ENCODE assay signal across 9 mouse cellular contexts in the genomic region with DNA sequence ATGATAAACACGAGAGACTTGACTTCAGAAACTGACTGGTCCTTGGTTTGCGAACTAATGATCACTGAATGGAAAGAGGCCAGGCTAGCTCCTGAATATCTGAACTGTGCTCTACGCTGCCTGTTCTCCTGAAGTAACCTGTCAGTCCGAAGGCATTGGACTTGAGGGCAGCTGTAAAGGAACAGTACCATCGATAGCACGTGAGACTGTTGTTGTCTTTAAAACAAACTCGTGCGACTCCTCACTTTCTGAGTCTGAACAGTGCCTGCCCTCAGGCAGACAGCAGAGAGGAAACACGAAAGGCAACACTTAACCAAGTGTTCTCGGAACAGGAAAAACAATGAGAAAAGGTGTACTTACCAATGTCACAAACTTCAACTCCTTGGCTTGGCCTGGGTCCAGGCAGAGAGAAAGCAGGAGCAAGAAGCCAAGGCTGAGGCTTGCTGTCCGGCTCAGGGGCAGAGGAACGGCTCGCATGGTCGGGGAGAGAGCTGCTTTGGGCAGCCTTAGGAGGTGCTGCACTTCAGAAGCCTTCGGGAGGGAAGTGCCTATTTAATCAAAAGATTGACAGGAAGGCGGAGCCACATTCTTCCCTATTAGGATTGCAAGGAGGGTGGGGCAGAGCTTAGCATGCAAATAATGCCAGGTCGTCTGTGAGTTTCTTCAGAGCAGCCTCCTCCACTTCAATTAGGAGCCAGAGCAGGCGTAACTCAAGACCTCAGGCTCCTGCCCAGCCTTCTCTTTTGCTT. TPM values are rescaled to one million over a fixed set of nuclear protein-coding genes. Genes with fewer than 3 reads are reported as not detected.
DNase-seq lines count a peak whose midpoint lies in the region; ATAC-seq and TF ChIP-seq lines count a peak whose summit lies in the region.
"Had no signal": no experiment of that assay in that cellular context is flagged by ENCODE, and none has a peak within 500 bp of the region (broad histone marks: within the 10 kb centered on the region; RNA-seq: fewer than 3 reads in every experiment).

Gene Acpp (minus strand): TSS at position 566 of the 749 bp plus-strand sequence.

- H3K9ac ChIP-seq in embryonic facial prominence, embryonic 11.5 days (replicated peaks; ENCODE audit: low read length) = no peak within 1 kb of the TSS; the same call in 1 of the 2 replicates
- no peak within 1 kb of the TSS; the same call in 1 of the 2 replicates for H3K9ac ChIP-seq in hindbrain, embryonic 12.5 days
- H3K9ac ChIP-seq in limb, embryonic 14.5 days (ENCODE audit: low read depth, low read length, severe bottlenecking) = 0 out of 2 replicates have a peak within 1 kb of the TSS, but pooled peaks have one; percentile 4
- no peak within 1 kb of the TSS; the same call in 1 of the 2 replicates for H3K9ac ChIP-seq in midbrain, embryonic 14.5 days (replicated peaks; ENCODE audit: low read length)
- H3K9ac ChIP-seq in stomach, embryonic 14.5 days (replicated peaks; ENCODE audit: low read depth, low read length) = no peak within 1 kb of the TSS

- TF ChIP-seq POLR2A in limb, embryonic 14.5 days (IDR thresholded peaks at IDR 0.05; ENCODE audit: borderline replicate concordance, extremely low read depth, insufficient read depth, insufficient read length) = no peak
- no peak for TF ChIP-seq POLR2A in cerebellum, adult 2 months (IDR thresholded peaks at IDR 0.05; ENCODE audit: borderline replicate concordance, insufficient read depth, low read length)

- WGBS in embryonic facial prominence, embryonic 11.5 days = 17% methylated on average over 18 of the region's 18 CpGs
- WGBS in hindbrain, embryonic 12.5 days = 26% methylated on average over 18 of the region's 18 CpGs
- WGBS in limb, embryonic 14.5 days = 18% methylated on average over 18 of the region's 18 CpGs
- 24% methylated on average over 18 of the region's 18 CpGs for WGBS in midbrain, embryonic 14.5 days
- 17% methylated on average over 18 of the region's 18 CpGs for WGBS in stomach, embryonic 14.5 days
- 24% methylated on average over 18 of the region's 18 CpGs for WGBS in cerebellum, adult 2 months

- no peaks in the 10 kb centered on the region for H3K36me3 ChIP-seq in embryonic facial prominence, embryonic 11.5 days (replicated peaks; ENCODE audit: control insufficient read depth, insufficient read depth, low read depth, low read length)
- H3K36me3 ChIP-seq in hindbrain, embryonic 12.5 days = no peaks in the 10 kb centered on the region
- no peaks in the 10 kb centered on the region for H3K36me3 ChIP-seq in limb, embryonic 14.5 days (ENCODE audit: control insufficient read depth, insufficient read depth, low read length)
- no peaks in the 10 kb centered on the region for H3K36me3 ChIP-seq in midbrain, embryonic 14.5 days (ENCODE audit: control insufficient read depth, insufficient read depth, low read length)
- no peaks in the 10 kb centered on the region for H3K36me3 ChIP-seq in stomach, embryonic 14.5 days (ENCODE audit: control insufficient read depth, insufficient read depth, low read length)

- no peaks in the 10 kb centered on the region for H3K27me3 ChIP-seq in embryonic facial prominence, embryonic 11.5 days (ENCODE audit: control insufficient read depth, insufficient read depth, low read length)
- 0 out of 2 replicates have a peak, but pooled peaks cover 2% of the 10 kb centered on the region for H3K27me3 ChIP-seq in hindbrain, embryonic 12.5 days
- H3K27me3 ChIP-seq in limb, embryonic 14.5 days (ENCODE audit: control insufficient read depth, insufficient read depth, low read length) = no peaks in the 10 kb centered on the region
- no peaks in the 10 kb centered on the region for H3K27me3 ChIP-seq in midbrain, embryonic 14.5 days (ENCODE audit: control insufficient read depth, insufficient read depth, low read length)
- H3K27me3 ChIP-seq in stomach, embryonic 14.5 days (ENCODE audit: control insufficient read depth, insufficient read depth, low read length) = no peaks in the 10 kb centered on the region
- no peaks in the 10 kb centered on the region for H3K27me3 ChIP-seq in cerebellum, adult 2 months (ENCODE audit: control insufficient read depth, insufficient read depth, low read length)
- H3K27me3 ChIP-seq: Patski had no signal

- no peaks in the 10 kb centered on the region for H3K9me3 ChIP-seq in embryonic facial prominence, embryonic 11.5 days (replicated peaks; ENCODE audit: control insufficient read depth, low read length)
- H3K9me3 ChIP-seq in hindbrain, embryonic 12.5 days (replicated peaks) = no peaks in the 10 kb centered on the region
- H3K9me3 ChIP-seq in limb, embryonic 14.5 days (ENCODE audit: control insufficient read depth, low read length) = no peaks in the 10 kb centered on the region
- H3K9me3 ChIP-seq in midbrain, embryonic 14.5 days (ENCODE audit: control insufficient read depth, low read length) = no peaks in the 10 kb centered on the region
- H3K9me3 ChIP-seq in stomach, embryonic 14.5 days (ENCODE audit: control insufficient read depth, low read depth, low read length) = no peaks in the 10 kb centered on the region

- no peak for TF ChIP-seq CTCF in cerebellum, adult 2 months (IDR thresholded peaks at IDR 0.05; ENCODE audit: borderline replicate concordance, insufficient read depth, low read depth, low read length)

- ATAC-seq in embryonic facial prominence, embryonic 11.5 days (replicated peaks; ENCODE audit: insufficient number of reproducible peaks, low FRiP score, low TSS enrichment, low read depth) = peak; percentile 59; the same call in 1 of the 2 replicates
- ATAC-seq in hindbrain, embryonic 12.5 days (ENCODE audit: low FRiP score) = no peak
- ATAC-seq in limb, embryonic 14.5 days (ENCODE audit: low FRiP score, low read depth) = no peak
- no peak for ATAC-seq in midbrain, embryonic 14.5 days (ENCODE audit: low FRiP score, low TSS enrichment)
- peak; percentile 65; the same call in 1 of the 2 replicates for ATAC-seq in stomach, embryonic 14.5 days (ENCODE audit: insufficient number of reproducible peaks, insufficient read depth, low FRiP score, low read depth)
- ATAC-seq: Patski had no signal

- H3K4me3 ChIP-seq in embryonic facial prominence, embryonic 11.5 days (ENCODE audit: low read depth, low read length) = no peak within 1 kb of the TSS
- no peak within 1 kb of the TSS; the same call in 1 of the 2 replicates for H3K4me3 ChIP-seq in hindbrain, embryonic 12.5 days
- peak within 1 kb of the TSS; percentile 22 for H3K4me3 ChIP-seq in limb, embryonic 14.5 days (replicated peaks; ENCODE audit: low read length)
- H3K4me3 ChIP-seq in midbrain, embryonic 14.5 days (replicated peaks; ENCODE audit: low read depth, low read length) = peak within 1 kb of the TSS; percentile 7; the same call in 1 of the 2 replicates
- peak within 1 kb of the TSS; percentile 9; the same call in 1 of the 2 replicates for H3K4me3 ChIP-seq in stomach, embryonic 14.5 days (ENCODE audit: low read depth, low read length)
- H3K4me3 ChIP-seq in cerebellum, adult 2 months (replicated peaks; ENCODE audit: insufficient read depth, low read depth, low read length) = no peak within 1 kb of the TSS

- H3K4me1 ChIP-seq in embryonic facial prominence, embryonic 11.5 days (ENCODE audit: control insufficient read depth, insufficient read depth, low read length) = no peaks in the 10 kb centered on the region
- peaks cover 7% of the 10 kb centered on the region for H3K4me1 ChIP-seq in hindbrain, embryonic 12.5 days
- peaks cover 2% of the 10 kb centered on the region; the same call in 1 of the 2 replicates for H3K4me1 ChIP-seq in limb, embryonic 14.5 days (ENCODE audit: control insufficient read depth, insufficient read depth, low read length)
- peaks cover 4% of the 10 kb centered on the region; the same call in 1 of the 2 replicates for H3K4me1 ChIP-seq in midbrain, embryonic 14.5 days (ENCODE audit: control insufficient read depth, insufficient read depth, low read length)
- H3K4me1 ChIP-seq in stomach, embryonic 14.5 days (ENCODE audit: control insufficient read depth, insufficient read depth, low read length) = no peaks in the 10 kb centered on the region
- no peaks in the 10 kb centered on the region for H3K4me1 ChIP-seq in cerebellum, adult 2 months (ENCODE audit: control insufficient read depth, insufficient read depth, low read length)

- H3K4me2 ChIP-seq in embryonic facial prominence, embryonic 11.5 days (ENCODE audit: low read depth, low read length) = peak within 1 kb of the TSS; percentile 19
- H3K4me2 ChIP-seq in hindbrain, embryonic 12.5 days (replicated peaks) = peak within 1 kb of the TSS; percentile 49
- H3K4me2 ChIP-seq in limb, embryonic 14.5 days (replicated peaks; ENCODE audit: low read depth, low read length, severe bottlenecking) = peak within 1 kb of the TSS; percentile 44
- peak within 1 kb of the TSS; percentile 44 for H3K4me2 ChIP-seq in midbrain, embryonic 14.5 days (ENCODE audit: low read length)
- peak within 1 kb of the TSS; percentile 40 for H3K4me2 ChIP-seq in stomach, embryonic 14.5 days (replicated peaks; ENCODE audit: low read depth, low read length)

- DNase-seq in heart, adult 8-10 months (ENCODE audit: low spot score) = peak; percentile 2
- DNase-seq in heart, adult 11 months = no peak
- peak; percentile 77 for DNase-seq in embryonic facial prominence, embryonic 11.5 days (ENCODE audit: low spot score)
- DNase-seq in limb, embryonic 14.5 days (ENCODE audit: low spot score) = peak; percentile 49
- DNase-seq in midbrain, embryonic 14.5 days = peak; percentile 57
- DNase-seq in cerebellum, adult 2 months = no peak

- no peak within 1 kb of the TSS for H3K27ac ChIP-seq in embryonic facial prominence, embryonic 11.5 days (replicated peaks; ENCODE audit: low read depth, low read length)
- no peak within 1 kb of the TSS for H3K27ac ChIP-seq in hindbrain, embryonic 12.5 days
- no peak within 1 kb of the TSS; the same call in 1 of the 2 replicates for H3K27ac ChIP-seq in limb, embryonic 14.5 days (replicated peaks; ENCODE audit: low read depth, low read length)
- no peak within 1 kb of the TSS for H3K27ac ChIP-seq in midbrain, embryonic 14.5 days (replicated peaks; ENCODE audit: low read depth, low read length)
- no peak within 1 kb of the TSS for H3K27ac ChIP-seq in stomach, embryonic 14.5 days (ENCODE audit: low read length)
- H3K27ac ChIP-seq in cerebellum, adult 2 months (ENCODE audit: insufficient read depth, low read length) = no peak within 1 kb of the TSS

RNA-seq across cellular contexts. Expression of gene Acpp, which starts in this region (rescaled TPM):
- total RNA-seq in heart, adult 8-10 months (2022) = under 1 TPM in 1 of 4 experiments, not detected in 3; 0.17 TPM
- polyA plus RNA-seq in embryonic facial prominence, embryonic 11.5 days (2014; fragmentation: Nextera tagmentation; extraction: Ambion mirVana) = 0.68 and 1.1 TPM in 2 replicates
- polyA plus RNA-seq in hindbrain, embryonic 12.5 days (2016; fragmentation: Nextera tagmentation; extraction: Ambion mirVana) = 0.33 and 0.58 TPM in 2 replicates
- polyA plus RNA-seq in limb, embryonic 14.5 days (2012; rRNA removed) = 1.5 and 1.7 TPM in 2 replicates
- polyA plus RNA-seq in limb, embryonic 14.5 days (2014; fragmentation: Nextera tagmentation; extraction: Ambion mirVana) = 2.7 and 2.8 TPM in 2 replicates
- polyA plus RNA-seq in midbrain, embryonic 14.5 days (2014; fragmentation: Nextera tagmentation; extraction: Ambion mirVana) = 0.24 and 0.41 TPM in 2 replicates
- polyA plus RNA-seq in stomach, embryonic 14.5 days (2014; fragmentation: Nextera tagmentation; extraction: Ambion mirVana) = 0.75 and 0.97 TPM in 2 replicates
- polyA plus RNA-seq in cerebellum, adult 2 months (2012; rRNA removed) = 0.13 and 0.22 TPM in 2 replicates
- polyA plus RNA-seq: Patski had no signal

Comparison
In these comparisons a context has a peak if more than half of its experiments do, and no peak if none do; other contexts are left out.
1. Peak in DNase-seq in heart, adult 8-10 months; RNA of the gene not detected or under 1 TPM.
2. Peak in DNase-seq, H3K4me3 ChIP-seq and H3K4me2 ChIP-seq in midbrain, embryonic 14.5 days; RNA of the gene not detected or under 1 TPM.
3. Peak in ATAC-seq, H3K4me3 ChIP-seq and H3K4me2 ChIP-seq in stomach, embryonic 14.5 days; RNA of the gene not detected or under 1 TPM.
4. DNase-seq: peak in embryonic facial prominence, embryonic 11.5 days (single experiment) and limb, embryonic 14.5 days (single experiment); none in heart, adult 11 months (single experiment) and cerebellum, adult 2 months (0 of 2).
5. Peak in every context shown above with its lines, with median percentiles within 50 percentile points of each other: H3K4me2 ChIP-seq.